Mouse (Mus musculus) embryonic fibroblast, embryonic 13.5 days (primary cell): ENCODE data around the gene Erbb2. TPM values are rescaled to one million over a fixed set of nuclear protein-coding genes. Genes with fewer than 3 reads are reported as not detected.
A peak's percentile ranks its signal among the peaks of the same experiment; 100 is the strongest.

Experiments used
- H3K27ac ChIP-seq: 2 replicates; pipeline ENCODE4 v1.5.1; 2012; ENCODE audit warnings: low read length, control low read depth, inconsistent platforms; ENCODE audit not compliant: insufficient read depth
- H3K4me1 ChIP-seq: 2 replicates; pipeline ENCODE4 v1.6.1; 2011; ENCODE audit warnings: low read length; ENCODE audit not compliant: control insufficient read depth, insufficient read depth
- H3K4me3 ChIP-seq: 2 replicates; pipeline ENCODE4 v1.5.1; 2011; ENCODE audit warnings: mild to moderate bottlenecking, control low read depth, low read length; ENCODE audit not compliant: insufficient read depth
- CTCF ChIP-seq: IDR thresholded peaks from 2 replicates; pipeline ENCODE4 v1.5.1; 2011; ENCODE audit warnings: mild to moderate bottlenecking, control low read depth, low read length, moderate library complexity, borderline replicate concordance; ENCODE audit not compliant: insufficient read depth
- POLR2A ChIP-seq: IDR thresholded peaks from 2 replicates; pipeline ENCODE4 v1.6.1; 2011; ENCODE audit warnings: low read depth, mild to moderate bottlenecking, control low read depth, low read length, moderate library complexity
- polyA plus RNA-seq: library from polyadenylated mRNA; stranded (reverse); fragments of >200 nt; gene quantifications from 2 replicates; pipeline ENCODE4 v1.2.4, GENCODE M21; 2011; ENCODE audit warnings: low read depth; ENCODE audit not compliant: missing spikeins, insufficient read length

Erbb2 gene
- polyA plus RNA-seq, 1 experiment = 17.8 TPM

DNA sequence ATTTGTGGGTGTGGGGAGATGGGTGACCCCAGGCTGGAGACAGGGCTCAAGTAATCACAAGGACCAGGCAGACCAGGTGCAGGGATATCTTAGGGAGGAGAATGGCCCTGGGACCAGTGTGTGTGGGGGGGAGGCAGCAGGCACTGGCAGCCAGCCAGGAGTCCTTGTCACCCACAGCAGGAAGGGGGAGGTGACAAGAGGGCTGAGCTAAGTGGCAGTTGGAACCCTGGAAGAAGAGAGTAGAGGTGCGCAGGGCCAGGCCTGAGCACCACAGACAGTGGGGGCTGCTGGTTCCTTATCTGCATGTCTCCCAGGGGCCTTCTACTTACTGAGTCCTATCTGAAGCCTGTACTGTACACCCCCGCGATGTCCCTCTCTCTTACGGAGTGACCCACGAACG is 19.0 kb upstream of the Erbb2 start:
- TF ChIP-seq CTCF = no peak
- TF ChIP-seq POLR2A = no peak
- Histone ChIP-seq H3K4me1 (no peaks in the 10 kb centered on the region), H3K4me3 (no peak overlapping the region), H3K27ac (no peak overlapping the region)

DNA sequence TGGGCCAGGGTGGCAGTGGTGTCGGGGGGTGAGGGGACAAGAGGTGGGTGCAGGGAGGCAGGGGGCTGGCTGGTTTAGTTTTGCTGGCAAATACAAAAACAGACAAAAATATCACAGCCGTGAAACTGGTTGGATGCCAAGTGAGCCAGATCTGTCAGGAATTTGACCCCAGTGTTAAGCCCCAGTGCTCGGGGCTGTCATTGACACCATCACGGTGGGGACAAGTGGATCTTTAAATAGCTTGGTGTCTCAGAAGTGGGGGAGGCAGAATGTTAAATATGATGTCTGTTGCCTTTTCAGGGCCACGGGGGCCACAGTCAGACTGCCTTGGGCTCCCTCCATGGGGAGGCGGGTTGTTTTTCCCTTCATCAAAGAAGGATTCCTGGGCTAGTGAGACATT is 18.0 kb upstream of the Erbb2 start:
- Histone ChIP-seq H3K4me3 (no peak overlapping the region), H3K4me1 (no peaks in the 10 kb centered on the region), H3K27ac (no peak overlapping the region)
- TF ChIP-seq CTCF (no peak), POLR2A (no peak)

DNA sequence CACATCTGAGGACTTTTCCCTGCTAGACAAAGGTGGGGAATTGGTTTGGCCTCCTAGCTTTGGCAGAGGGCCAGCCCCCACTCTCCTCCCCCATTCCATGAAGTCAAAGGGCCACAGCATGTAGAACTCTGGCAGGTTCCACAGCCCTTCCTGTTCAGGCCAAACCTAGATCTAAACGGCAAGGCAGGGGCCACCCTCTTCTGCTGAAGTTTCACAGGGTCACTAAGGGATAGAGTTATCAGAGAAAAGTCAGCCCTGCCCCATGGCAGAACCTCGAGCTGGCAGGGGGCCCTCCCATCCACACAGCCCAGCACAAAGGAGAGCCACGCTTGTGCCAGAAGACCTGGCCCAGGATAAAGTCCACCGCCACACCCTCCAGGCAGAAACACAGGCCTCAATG is 17.2 kb upstream of the Erbb2 start:
- TF ChIP-seq CTCF (no peak), POLR2A (no peak)
- Histone ChIP-seq H3K4me3 (no peak overlapping the region), H3K27ac (no peak overlapping the region), H3K4me1 (no peaks in the 10 kb centered on the region)

DNA sequence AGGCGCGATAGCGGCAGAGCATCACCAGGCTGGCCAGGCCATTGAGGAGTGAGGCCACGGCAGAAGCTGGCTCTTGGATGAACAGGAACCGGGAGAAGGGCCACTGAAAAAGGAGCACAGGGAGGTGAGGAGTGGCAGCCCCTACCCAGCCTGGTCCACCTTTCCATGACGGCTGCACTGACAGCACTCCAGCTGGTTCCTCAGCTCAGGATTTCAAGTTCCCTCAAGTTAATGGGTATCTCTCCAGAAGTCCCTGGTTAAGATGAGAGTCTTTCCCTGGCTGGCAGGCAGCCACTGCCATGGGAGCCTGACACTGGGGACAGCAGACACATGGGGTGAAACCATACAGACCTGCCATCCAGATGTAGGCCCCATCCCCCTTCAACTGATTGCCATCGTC is 14.3 kb upstream of the Erbb2 start:
- H3K4me1 ChIP-seq = 0 out of 2 replicates have a peak, but pooled peaks cover 2% of the 10 kb centered on the region
- H3K27ac ChIP-seq = no peak overlapping the region
- TF ChIP-seq CTCF (no peak), POLR2A (no peak)
- H3K4me3 ChIP-seq = no peak overlapping the region

DNA sequence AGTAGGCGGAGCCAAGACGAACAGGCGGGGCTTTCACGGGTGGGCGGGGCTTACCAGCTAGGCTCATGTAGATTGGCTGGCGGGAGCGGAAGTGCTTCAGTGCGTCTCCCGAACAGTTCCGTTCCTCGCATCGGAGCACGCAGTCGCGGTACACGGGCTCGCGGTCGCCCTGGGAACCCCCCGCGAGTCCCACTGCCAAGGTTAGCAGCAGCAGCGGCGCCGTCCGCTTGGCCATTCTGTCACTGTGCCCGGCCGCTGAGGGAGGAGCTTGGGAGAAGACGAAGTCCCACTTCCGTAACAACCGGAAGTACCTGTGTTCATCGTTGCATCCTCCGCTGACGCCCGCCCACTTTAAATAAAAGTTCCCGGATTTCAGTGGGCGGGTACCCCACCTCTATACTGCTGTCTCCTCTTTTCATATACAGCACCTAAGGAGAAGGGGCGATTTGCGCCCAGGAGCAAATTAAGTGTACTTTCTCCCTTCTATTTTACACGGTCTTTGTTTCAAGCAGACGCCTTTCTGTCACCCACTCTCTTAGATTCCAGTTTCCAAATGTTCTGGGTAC is 12.0 kb upstream of the Erbb2 start, which contains the start of gene Pgap3:
TSS of gene Pgap3 (minus strand) at position 330 of the 566 bp plus-strand sequence.
- TF ChIP-seq CTCF (no peak), POLR2A (peak; percentile 50)
- H3K4me3 ChIP-seq = peak within 1 kb of the TSS; percentile 90
- H3K27ac ChIP-seq = peak within 1 kb of the TSS; percentile 96
- H3K4me1 ChIP-seq = 0 out of 2 replicates have a peak, but pooled peaks cover 2% of the 10 kb centered on the region

DNA sequence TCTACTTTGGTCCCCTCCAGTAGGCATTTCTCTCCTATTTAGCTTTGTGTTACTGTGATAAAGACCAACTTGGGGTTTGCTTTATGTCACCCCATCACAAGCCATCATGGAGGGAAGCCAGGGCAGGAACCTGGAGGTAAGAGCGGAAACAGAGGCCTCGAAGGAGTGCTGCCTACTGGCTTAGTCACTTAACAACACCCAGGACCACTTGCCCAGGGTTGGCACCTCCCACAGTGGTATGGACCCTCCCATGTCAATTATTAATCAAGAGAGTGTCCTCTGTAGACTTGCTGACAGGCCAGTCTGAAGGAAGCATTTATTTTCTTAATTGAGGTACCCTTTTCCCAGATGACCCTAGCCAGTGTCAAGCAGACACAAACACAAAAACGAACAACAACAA is 11.5 kb upstream of the Erbb2 start:
- H3K4me1 ChIP-seq = 0 out of 2 replicates have a peak, but pooled peaks cover 2% of the 10 kb centered on the region
- peak overlapping the region; percentile 90 for H3K4me3 ChIP-seq
- TF ChIP-seq CTCF (no peak), POLR2A (no peak)
- 0 out of 2 replicates have a peak overlapping the region, but pooled peaks have one; percentile 96 for H3K27ac ChIP-seq

DNA sequence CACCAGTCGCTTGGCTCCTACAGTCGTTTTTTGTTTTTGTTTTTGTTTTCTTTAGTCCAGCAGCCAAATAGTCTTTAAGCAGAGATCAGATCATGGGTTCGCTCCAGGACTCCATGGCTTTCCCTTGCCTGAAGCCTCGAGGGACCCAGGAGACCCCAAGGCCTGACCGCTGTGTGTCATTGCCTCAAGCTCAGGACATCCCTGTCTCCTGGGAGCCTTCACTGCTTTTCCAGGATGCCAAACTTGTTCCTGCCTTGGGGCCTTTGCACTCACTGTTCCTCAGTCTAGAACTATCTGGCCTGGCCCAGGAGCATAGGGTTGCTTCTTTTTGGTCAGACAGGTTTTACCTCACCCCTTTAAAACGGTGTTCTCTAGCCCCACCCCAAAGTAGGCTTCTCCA is 5.6 kb upstream of the Erbb2 start:
- Histone ChIP-seq H3K4me1 (no peaks in the 10 kb centered on the region), H3K27ac (no peak overlapping the region), H3K4me3 (no peak overlapping the region)
- TF ChIP-seq POLR2A (no peak), CTCF (no peak)

DNA sequence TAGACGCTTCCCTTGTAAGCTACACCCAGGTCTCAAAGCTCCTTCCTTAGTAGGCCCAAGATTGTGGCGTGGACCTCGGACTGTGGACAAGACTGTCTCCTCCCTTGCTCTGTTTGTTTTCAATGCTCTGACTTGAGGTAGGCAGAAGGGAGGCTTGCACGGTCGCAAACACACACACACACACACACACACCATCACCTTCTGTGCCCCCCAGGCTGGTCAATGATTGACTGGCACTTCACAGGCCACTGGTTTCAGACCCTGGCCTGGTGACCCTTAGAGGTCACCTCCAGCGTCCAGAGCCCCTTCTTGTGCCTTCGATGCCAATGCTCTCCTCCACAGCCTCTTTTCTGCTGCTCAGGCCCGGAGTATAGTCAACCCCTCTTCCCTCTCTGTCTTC is 3.4 kb upstream of the Erbb2 start:
- no peak for TF ChIP-seq POLR2A
- no peak for TF ChIP-seq CTCF
- Histone ChIP-seq H3K4me1 (0 out of 2 replicates have a peak, but pooled peaks cover 3% of the 10 kb centered on the region), H3K27ac (no peak overlapping the region), H3K4me3 (no peak overlapping the region)

DNA sequence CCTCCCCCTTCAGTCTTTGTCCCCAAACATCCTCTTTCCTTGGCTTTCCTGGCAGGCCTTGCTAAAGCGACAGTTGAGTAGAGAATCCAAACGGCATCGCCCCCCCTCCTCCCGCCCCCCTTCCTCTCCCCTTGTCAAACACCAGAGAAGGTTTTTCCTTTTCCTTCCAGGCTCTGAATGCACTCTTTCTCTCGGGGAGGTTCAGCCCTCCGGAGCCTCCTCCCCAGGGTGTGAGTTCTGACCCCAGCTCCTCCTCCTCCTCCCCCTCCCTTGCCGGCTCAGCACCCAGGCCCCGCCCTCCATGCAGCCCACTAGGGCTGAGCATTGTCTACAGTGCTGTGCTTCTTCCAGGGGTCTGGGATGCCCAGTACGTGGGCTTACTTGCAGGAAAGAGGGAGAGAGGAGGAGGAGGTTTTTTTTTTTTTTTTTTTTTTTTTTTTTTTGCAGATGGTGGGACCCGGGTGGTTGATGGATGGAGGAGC is 2.9 kb upstream of the Erbb2 start:
- TF ChIP-seq CTCF = no peak
- H3K27ac ChIP-seq = no peak overlapping the region
- 0 out of 2 replicates have a peak, but pooled peaks cover 6% of the 10 kb centered on the region for H3K4me1 ChIP-seq
- no peak overlapping the region for H3K4me3 ChIP-seq

DNA sequence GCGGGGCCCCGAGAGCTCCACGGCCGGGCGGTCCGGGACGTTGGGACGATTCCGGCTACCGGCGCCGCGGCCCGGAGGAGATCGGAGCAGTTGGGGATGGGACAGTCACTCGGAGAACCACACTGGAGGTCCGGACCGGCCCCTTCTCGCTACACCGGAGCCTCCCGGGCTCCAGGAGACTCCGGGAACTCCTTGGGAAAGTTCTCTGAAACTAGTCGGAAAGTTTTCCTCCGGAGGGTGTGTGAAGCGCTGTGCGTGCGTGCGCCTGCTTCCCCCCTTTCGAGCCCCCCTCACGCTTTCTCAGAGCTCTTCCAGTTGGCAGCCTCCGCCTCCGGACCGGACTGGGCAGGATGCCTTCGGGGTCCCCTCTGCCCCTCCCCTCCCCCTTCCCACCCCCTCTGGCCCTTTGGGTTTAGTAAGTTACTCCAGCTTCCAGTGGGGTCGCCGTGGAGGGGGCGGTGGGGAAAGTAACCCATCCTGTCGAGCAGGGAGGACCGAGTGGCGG is 579 bp downstream of the Erbb2 start:
- Histone ChIP-seq H3K4me1 (0 out of 2 replicates have a peak, but pooled peaks cover 6% of the 10 kb centered on the region), H3K4me3 (peak overlapping the region; percentile 91), H3K27ac (peak overlapping the region; percentile 63)
- TF ChIP-seq CTCF (no peak), POLR2A (no peak)
